Mouse (Mus musculus) bone marrow macrophage, adult 2 months (primary cell): Measurements from ENCODE around the gene Zfp956. TPM values are rescaled to one million over a fixed set of nuclear protein-coding genes. Genes with fewer than 3 reads are reported as not detected.
A peak's percentile ranks its signal among the peaks of the same experiment; 100 is the strongest.
"Not testable (repeated sequence)": the region's sequence is repeated elsewhere in the genome, so short reads cannot be mapped to it uniquely, and the experiment has no call there.

Source experiments
- H3K27ac ChIP-seq: 2 replicates; pipeline ENCODE4 v1.5.1; 2012; ENCODE audit warnings: low read depth, low read length; ENCODE audit not compliant: insufficient read depth
- H3K4me1 ChIP-seq: 2 replicates; pipeline ENCODE4 v1.6.1; 2012; ENCODE audit warnings: low read length; ENCODE audit not compliant: control insufficient read depth, insufficient read depth
- H3K4me3 ChIP-seq: 2 replicates; pipeline ENCODE4 v1.5.1; 2012; ENCODE audit warnings: mild to moderate bottlenecking, low read length, moderate library complexity; ENCODE audit not compliant: insufficient read depth
- CTCF ChIP-seq: IDR thresholded peaks from 2 replicates; pipeline ENCODE4 v1.5.1; 2012; ENCODE audit warnings: low read depth, mild to moderate bottlenecking, low read length, moderate library complexity
- POLR2A ChIP-seq: IDR thresholded peaks from 2 replicates; pipeline ENCODE4 v1.6.1; 2012; ENCODE audit warnings: mild to moderate bottlenecking, low read depth, low read length, borderline replicate concordance
- polyA plus RNA-seq: library from polyadenylated mRNA; stranded (reverse); fragments of >200 nt; gene quantifications from 2 replicates; pipeline ENCODE4 v1.2.4, GENCODE M21; 2012; ENCODE audit not compliant: missing spikeins, insufficient read depth, insufficient read length

The Zfp956 gene
- polyA plus RNA-seq, 1 experiment: 4.3 TPM

- TF ChIP-seq CTCF (no peak), POLR2A (no peak)
- H3K4me3 ChIP-seq: no peak overlapping the region
These were observed 9.9 kb downstream of the Zfp956 start for GRCm38 (mm10) chr6:47963051-47963450.

DNA sequence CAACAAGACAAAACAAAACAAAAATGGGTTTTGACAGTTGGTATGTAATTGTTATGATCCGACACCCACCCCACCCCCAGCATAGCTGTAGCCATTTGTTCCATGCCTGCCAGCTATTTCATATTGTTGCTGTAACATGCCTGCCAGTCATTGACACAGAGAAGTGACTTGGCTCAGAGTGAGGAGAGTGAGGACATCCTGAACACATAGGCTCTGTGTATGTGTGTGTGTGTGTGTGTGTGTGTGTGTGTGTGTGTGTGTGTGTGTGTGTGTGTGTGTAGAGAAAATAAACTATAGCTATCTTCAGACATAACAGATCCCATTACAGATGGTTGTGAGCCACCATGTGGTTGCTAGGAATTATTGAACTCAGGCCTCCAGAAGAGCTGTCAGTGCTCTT, 15.0 kb downstream of the Zfp956 start:
- H3K4me1 ChIP-seq, H3K27ac ChIP-seq, H3K4me3 ChIP-seq: not testable (repeated sequence)

More at GRCm38 (mm10) chr6:47963051-47963450, 9.9 kb downstream of the Zfp956 start:
- Histone ChIP-seq H3K4me1 (no peaks in the 10 kb centered on the region; the same call in 1 of the 2 replicates), H3K27ac (no peak overlapping the region)

DNA sequence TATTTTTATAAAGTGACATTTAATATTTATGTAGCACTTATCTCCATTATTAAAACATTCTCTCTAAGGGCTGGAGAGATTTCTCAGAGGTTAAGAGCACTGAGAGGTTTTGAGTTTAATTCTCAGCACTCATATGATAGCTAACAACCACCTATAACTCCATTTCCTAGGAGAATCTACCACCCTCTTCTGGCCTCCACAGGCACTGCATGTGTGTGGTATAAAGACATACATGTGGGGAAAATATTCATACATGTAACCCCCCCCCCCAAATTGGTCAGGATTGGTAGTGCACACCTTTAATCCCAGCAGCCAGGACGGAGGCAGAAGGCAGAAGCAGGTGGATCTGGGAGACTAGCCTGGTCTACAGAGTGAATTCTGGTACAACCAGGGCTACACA, 21.4 kb downstream of the Zfp956 start:
- no peak for TF ChIP-seq CTCF
- no peak for TF ChIP-seq POLR2A
- Histone ChIP-seq H3K4me3 (no peak overlapping the region), H3K4me1 (no peaks in the 10 kb centered on the region; the same call in 1 of the 2 replicates), H3K27ac (no peak overlapping the region)

GRCm38 (mm10) chr6:47978897-47979368, 25.7 kb downstream of the Zfp956 start:
- Histone ChIP-seq H3K27ac (peak overlapping the region; percentile 12; the same call in 1 of the 2 replicates), H3K4me3 (no peak overlapping the region)
- TF ChIP-seq POLR2A (no peak), CTCF (peak; percentile 42; the same call in 1 of the 2 replicates)

DNA sequence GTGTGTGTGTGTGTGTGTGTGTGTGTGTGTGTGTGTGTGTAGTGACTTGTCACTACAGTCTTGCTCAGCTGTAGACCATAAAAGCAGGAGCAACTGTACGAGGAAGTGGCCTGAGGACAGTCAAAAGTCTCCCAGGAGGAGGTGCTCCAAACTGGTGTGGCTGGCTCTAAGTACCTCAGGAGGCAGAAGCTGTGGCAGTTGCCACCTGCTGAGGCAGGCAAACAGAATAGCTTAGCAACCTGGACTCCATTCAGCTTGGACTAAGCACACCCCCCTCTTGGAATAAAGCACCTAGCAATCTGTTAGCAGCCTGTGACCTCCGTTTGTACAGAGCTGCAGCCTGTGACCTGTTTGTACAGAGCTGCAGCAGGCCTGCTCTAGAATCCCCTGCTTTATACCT, 30.7 kb downstream of the Zfp956 start:
- Histone ChIP-seq H3K27ac (no peak overlapping the region), H3K4me3 (no peak overlapping the region), H3K4me1 (peaks cover 11% of the 10 kb centered on the region)
- TF ChIP-seq POLR2A (no peak), CTCF (no peak)

More at GRCm38 (mm10) chr6:47978897-47979368, 25.7 kb downstream of the Zfp956 start:
- H3K4me1 ChIP-seq: peaks cover 2% of the 10 kb centered on the region

DNA sequence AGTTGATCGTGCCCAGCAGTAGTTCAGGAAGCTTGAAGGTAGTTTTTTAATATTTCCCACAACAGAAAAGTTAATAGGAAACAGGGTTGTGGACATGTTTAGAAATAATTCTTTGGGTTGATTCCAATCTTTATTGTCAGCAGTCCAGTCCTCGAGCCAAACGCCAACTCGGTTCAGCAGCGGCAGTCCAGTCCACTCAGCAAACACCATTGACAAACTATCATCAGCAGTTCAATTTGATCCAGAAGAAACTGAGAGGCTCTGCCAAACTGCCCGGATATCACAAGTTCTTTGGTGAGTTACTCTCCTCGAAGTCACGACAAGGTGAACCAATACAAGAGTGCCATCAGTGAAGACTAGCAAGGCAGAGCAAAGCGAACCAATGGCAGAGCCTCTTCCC, 42.5 kb downstream of the Zfp956 start:
- H3K4me1 ChIP-seq: no peaks in the 10 kb centered on the region
- TF ChIP-seq CTCF (no peak), POLR2A (no peak)
- no peak overlapping the region for H3K4me3 ChIP-seq
- no peak overlapping the region for H3K27ac ChIP-seq

- TF ChIP-seq CTCF (no peak), POLR2A (no peak)
- no peak overlapping the region for H3K27ac ChIP-seq
- H3K4me3 ChIP-seq: no peak overlapping the region
- peaks cover 12% of the 10 kb centered on the region for H3K4me1 ChIP-seq
These were observed 57.5 kb downstream of the Zfp956 start for GRCm38 (mm10) chr6:48010727-48011126.

Other genes with a start within 250 kb of the Zfp956 start
- 64.4 and 79.0 TPM in 2 replicates for gene Pdia4, start 140.0 kb upstream of the Zfp956 start, polyA plus RNA-seq
- gene Zfp786, start 122.5 kb upstream of the Zfp956 start, polyA plus RNA-seq: 0.33 TPM in 1 of 2 replicates, not detected in the other
- gene Zfp398, start 117.7 kb upstream of the Zfp956 start, polyA plus RNA-seq: 4.7 and 6.4 TPM in 2 replicates
- gene Zfp282, start 76.2 kb upstream of the Zfp956 start, polyA plus RNA-seq: 6.6 and 7.0 TPM in 2 replicates
- gene Zfp212, start 32.9 kb upstream of the Zfp956 start, polyA plus RNA-seq: 9.6 and 11.6 TPM in 2 replicates
- 8.6 and 9.3 TPM in 2 replicates for gene Zfp777, start 95.5 kb downstream of the Zfp956 start, polyA plus RNA-seq
- 15.3 and 15.8 TPM in 2 replicates for gene Zfp746, start 133.2 kb downstream of the Zfp956 start, polyA plus RNA-seq